Mouse (Mus musculus): ENCODE data around the gene Onecut1. TPM values are rescaled to one million over a fixed set of nuclear protein-coding genes. Genes with fewer than 3 reads are reported as not detected.

Gene Onecut1
- total RNA-seq (2014; rRNA removed): 1.9 and 2.5 TPM in 2 replicates
- 11.1 and 32.1 TPM in 2 replicates for polyA plus RNA-seq (2012; rRNA removed)

GRCm38 (mm10) chr9:74861561-74861980 lies at the start of gene Onecut1:
Gene Onecut1, plus strand, starts transcription at chr9:74861921.
- WGBS: under 1% methylated on average over 44 of the region's 45 CpGs
- H3K4me1 ChIP-seq (ENCODE audit: control insufficient read depth, insufficient read depth, low read length): 0 out of 2 replicates have a peak, but pooled peaks cover 4% of the 10 kb centered on the region

GRCm38 (mm10) chr9:74819736-74820511 lies 41.8 kb upstream of the Onecut1 start:
- Histone ChIP-seq H3K9ac (ENCODE audit: low read depth, low read length) (no peak overlapping the region), H3K36me3 (ENCODE audit: control insufficient read depth, insufficient read depth, low read length) (no peaks in the 10 kb centered on the region)

More at GRCm38 (mm10) chr9:74861561-74861980, at the start of gene Onecut1:
- no peaks in the 10 kb centered on the region for H3K27me3 ChIP-seq (ENCODE audit: control insufficient read depth, insufficient read depth, low read length)
- TF ChIP-seq CTCF (IDR thresholded peaks at IDR 0.05; ENCODE audit: low read depth, low read length) (no peak), POLR2A (IDR thresholded peaks at IDR 0.05; ENCODE audit: extremely low read depth, insufficient read depth, low read length) (peak; percentile 97)
- DNase-seq (ENCODE audit: extremely low read depth, low read depth, low spot score): peak; percentile 68
- peak within 1 kb of the TSS; percentile 99 for H3K9ac ChIP-seq (ENCODE audit: low read depth, low read length)
- peak within 1 kb of the TSS; percentile 92 for H3K27ac ChIP-seq (replicated peaks; ENCODE audit: insufficient read depth, low read depth, low read length)
- peaks cover 20% of the 10 kb centered on the region for H3K79me2 ChIP-seq (ENCODE audit: control insufficient read depth, insufficient read depth, low read length)
- H3K4me3 ChIP-seq (ENCODE audit: insufficient read depth, low read depth, low read length): peak within 1 kb of the TSS; percentile 89
- H3K36me3 ChIP-seq (ENCODE audit: control insufficient read depth, insufficient read depth, low read length): peaks cover 2% of the 10 kb centered on the region; the same call in 1 of the 2 replicates

GRCm38 (mm10) chr9:74825102-74825501 lies 36.6 kb upstream of the Onecut1 start:
- H3K27ac ChIP-seq (replicated peaks; ENCODE audit: insufficient read depth, low read depth, low read length): no peak overlapping the region
- H3K79me2 ChIP-seq (ENCODE audit: control insufficient read depth, insufficient read depth, low read length): no peaks in the 10 kb centered on the region
- TF ChIP-seq CTCF (IDR thresholded peaks at IDR 0.05; ENCODE audit: low read depth, low read length): no peak
- TF ChIP-seq POLR2A (IDR thresholded peaks at IDR 0.05; ENCODE audit: extremely low read depth, insufficient read depth, low read length): no peak
- no peaks in the 10 kb centered on the region for H3K4me1 ChIP-seq (ENCODE audit: control insufficient read depth, insufficient read depth, low read length)
- WGBS: 82% methylated on average over 2 of the region's 2 CpGs
- no peak for DNase-seq (ENCODE audit: extremely low read depth, low read depth, low spot score)
- H3K4me3 ChIP-seq (ENCODE audit: insufficient read depth, low read depth, low read length): no peak overlapping the region
- H3K9ac ChIP-seq (ENCODE audit: low read depth, low read length): no peak overlapping the region
- no peaks in the 10 kb centered on the region for H3K36me3 ChIP-seq (ENCODE audit: control insufficient read depth, insufficient read depth, low read length)
- H3K27me3 ChIP-seq (ENCODE audit: control insufficient read depth, insufficient read depth, low read length): no peaks in the 10 kb centered on the region

More at GRCm38 (mm10) chr9:74819736-74820511, 41.8 kb upstream of the Onecut1 start:
- H3K4me3 ChIP-seq (ENCODE audit: insufficient read depth, low read depth, low read length): no peak overlapping the region
- H3K4me1 ChIP-seq (ENCODE audit: control insufficient read depth, insufficient read depth, low read length): no peaks in the 10 kb centered on the region
- 85% methylated on average over 19 of the region's 19 CpGs for WGBS
- H3K27me3 ChIP-seq (ENCODE audit: control insufficient read depth, insufficient read depth, low read length): no peaks in the 10 kb centered on the region
- TF ChIP-seq CTCF (IDR thresholded peaks at IDR 0.05; ENCODE audit: low read depth, low read length): no peak
- TF ChIP-seq POLR2A (IDR thresholded peaks at IDR 0.05; ENCODE audit: extremely low read depth, insufficient read depth, low read length): no peak
- H3K27ac ChIP-seq (replicated peaks; ENCODE audit: insufficient read depth, low read depth, low read length): no peak overlapping the region
- no peaks in the 10 kb centered on the region for H3K79me2 ChIP-seq (ENCODE audit: control insufficient read depth, insufficient read depth, low read length)
- no peak for DNase-seq (ENCODE audit: extremely low read depth, low read depth, low spot score)

- TF ChIP-seq CTCF (IDR thresholded peaks at IDR 0.05; ENCODE audit: low read depth, low read length): no peak
- no peak for TF ChIP-seq POLR2A (IDR thresholded peaks at IDR 0.05; ENCODE audit: extremely low read depth, insufficient read depth, low read length)
- Histone ChIP-seq H3K4me3 (ENCODE audit: insufficient read depth, low read depth, low read length) (no peak overlapping the region), H3K27me3 (ENCODE audit: control insufficient read depth, insufficient read depth, low read length) (no peaks in the 10 kb centered on the region), H3K27ac (replicated peaks; ENCODE audit: insufficient read depth, low read depth, low read length) (no peak overlapping the region), H3K36me3 (ENCODE audit: control insufficient read depth, insufficient read depth, low read length) (no peaks in the 10 kb centered on the region), H3K4me1 (ENCODE audit: control insufficient read depth, insufficient read depth, low read length) (no peaks in the 10 kb centered on the region), H3K79me2 (ENCODE audit: control insufficient read depth, insufficient read depth, low read length) (no peaks in the 10 kb centered on the region), H3K9ac (ENCODE audit: low read depth, low read length) (no peak overlapping the region)
- DNase-seq (ENCODE audit: extremely low read depth, low read depth, low spot score): no peak
- WGBS: 59% methylated on average over 3 of the region's 3 CpGs
Observed at GRCm38 (mm10) chr9:74829206-74829605, 32.5 kb upstream of the Onecut1 start.

GRCm38 (mm10) chr9:74842890-74843289 lies 18.8 kb upstream of the Onecut1 start:
- no peak overlapping the region for H3K9ac ChIP-seq (ENCODE audit: low read depth, low read length)
- H3K4me1 ChIP-seq (ENCODE audit: control insufficient read depth, insufficient read depth, low read length): no peaks in the 10 kb centered on the region
- no peaks in the 10 kb centered on the region for H3K36me3 ChIP-seq (ENCODE audit: control insufficient read depth, insufficient read depth, low read length)
- no peak for DNase-seq (ENCODE audit: extremely low read depth, low read depth, low spot score)
- H3K4me3 ChIP-seq (ENCODE audit: insufficient read depth, low read depth, low read length): no peak overlapping the region
- H3K27ac ChIP-seq (replicated peaks; ENCODE audit: insufficient read depth, low read depth, low read length): no peak overlapping the region
- TF ChIP-seq POLR2A (IDR thresholded peaks at IDR 0.05; ENCODE audit: extremely low read depth, insufficient read depth, low read length): no peak
- TF ChIP-seq CTCF (IDR thresholded peaks at IDR 0.05; ENCODE audit: low read depth, low read length): no peak
- no peaks in the 10 kb centered on the region for H3K27me3 ChIP-seq (ENCODE audit: control insufficient read depth, insufficient read depth, low read length)
- WGBS: 90% methylated on average over 4 of the region's 4 CpGs
- H3K79me2 ChIP-seq (ENCODE audit: control insufficient read depth, insufficient read depth, low read length): no peaks in the 10 kb centered on the region

Measured in liver, adult 2 months (tissue).